Mouse (Mus musculus) B cell, adult 62 days (primary cell): Measurements from ENCODE around the gene Tll2. TPM values are rescaled to one million over a fixed set of nuclear protein-coding genes. Genes with fewer than 3 reads are reported as not detected.

Source experiments
- total RNA-seq: library from RNA; stranded (reverse); gene quantifications from 4 replicates; pipeline ENCODE4 v1.2.4, GENCODE M21; 2023

Tll2 gene
- total RNA-seq = not detected in 4 replicates

GRCm38 (mm10) chr19:41206811-41207344 is at the start of gene Tll2:
Gene Tll2, minus strand, starts transcription at chr19:41206835.

DNA sequence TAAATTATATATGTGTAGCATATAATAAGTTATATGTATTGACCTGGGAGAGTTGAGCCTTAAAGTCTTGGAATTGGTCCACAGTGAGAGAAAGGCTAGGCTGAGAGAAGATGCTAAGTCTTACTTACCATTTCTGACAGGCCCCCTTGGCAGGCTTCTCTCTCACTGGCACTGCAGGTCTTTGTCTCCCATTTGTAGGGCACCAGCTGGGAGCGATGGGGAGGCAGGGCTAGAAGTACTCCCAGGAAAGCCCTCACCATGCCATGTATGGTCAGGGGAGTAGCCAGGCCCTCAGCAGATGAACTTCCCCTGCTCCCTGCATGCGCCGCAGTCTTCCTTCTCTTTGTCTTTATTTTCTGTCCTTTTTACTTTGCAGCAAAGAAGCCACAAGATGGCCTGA is 129.7 kb downstream of the Tll2 start, which contains the start of gene Opalin:
Gene Opalin, minus strand, starts transcription at position 208 of the 400 bp plus-strand sequence.

Other genes with a start within 250 kb of the Tll2 start
- gene Blnk, start 212.3 kb downstream of the Tll2 start, total RNA-seq = 384 to 400 TPM (median 393 TPM) in 4 replicates
- gene Dntt, start 177.6 kb downstream of the Tll2 start, total RNA-seq = not detected in 4 replicates
- gene Opalin, start 129.7 kb downstream of the Tll2 start, total RNA-seq = not detected in 4 replicates
- gene Tm9sf3, start 57.2 kb upstream of the Tll2 start, total RNA-seq = 94.3 to 102 TPM (median 99.9 TPM) in 4 replicates
- gene Pik3ap1, start 178.3 kb upstream of the Tll2 start, total RNA-seq = 295 to 326 TPM (median 324 TPM) in 4 replicates